14 mouse cellular contexts compared by ENCODE assay signal in genomic region chr4:95092516-95092915, GRCm38 (mm10).
"Had no signal": no experiment of that assay in that cellular context is flagged by ENCODE, and none has a peak within 500 bp of the region (broad histone marks: within the 10 kb centered on the region; RNA-seq: fewer than 3 reads in every experiment).

No protein-coding gene starts in this region.

- H3K9me3 ChIP-seq: limb, embryonic 12.5 days; liver, embryonic 13.5 days had no signal

- H3K27me3 ChIP-seq: limb, embryonic 12.5 days; liver, embryonic 13.5 days; neural tube, embryonic 15.5 days had no signal

- H3K4me2 ChIP-seq: limb, embryonic 12.5 days; liver, embryonic 13.5 days; neural tube, embryonic 15.5 days had no signal

- H3K9ac ChIP-seq: limb, embryonic 12.5 days; liver, embryonic 13.5 days; liver, postnatal 0 days; neural tube, embryonic 15.5 days had no signal

- H3K36me3 ChIP-seq: limb, embryonic 12.5 days; liver, embryonic 13.5 days; neural tube, embryonic 15.5 days had no signal

- H3K4me3 ChIP-seq: limb, embryonic 12.5 days; liver, embryonic 13.5 days; myocyte; neural tube, embryonic 15.5 days had no signal

- DNase-seq: kidney, adult 8-10 months; kidney, postnatal 36 days; layer of hippocampus, adult 9-11 months; layer of hippocampus, postnatal 36 days; liver; liver, embryonic 13.5 days; liver, postnatal 0 days; midbrain, embryonic 14.5 days; right cerebral cortex, adult 18-20 months; right cerebral cortex, postnatal 25 days; thymus, postnatal 36 days had no signal

- ATAC-seq: liver, postnatal 0 days had no signal

- H3K4me1 ChIP-seq: liver, embryonic 13.5 days; neural tube, embryonic 15.5 days had no signal

- H3K27ac ChIP-seq: limb, embryonic 12.5 days; liver, embryonic 13.5 days; neural tube, embryonic 15.5 days had no signal
